Mouse (Mus musculus) cerebellum, adult 9-11 months (tissue): ENCODE measurements at regions not wholly inside any gene's neighbourhood (a gene's known extent, or its start where the extent isn't known, plus 50 kb on each side); places are given as distances from the start of the nearest gene placed in this dataset.

Source experiments
- DNase-seq: peaks from one replicate; pipeline ENCODE4 v3.0.0; 2022

DNA sequence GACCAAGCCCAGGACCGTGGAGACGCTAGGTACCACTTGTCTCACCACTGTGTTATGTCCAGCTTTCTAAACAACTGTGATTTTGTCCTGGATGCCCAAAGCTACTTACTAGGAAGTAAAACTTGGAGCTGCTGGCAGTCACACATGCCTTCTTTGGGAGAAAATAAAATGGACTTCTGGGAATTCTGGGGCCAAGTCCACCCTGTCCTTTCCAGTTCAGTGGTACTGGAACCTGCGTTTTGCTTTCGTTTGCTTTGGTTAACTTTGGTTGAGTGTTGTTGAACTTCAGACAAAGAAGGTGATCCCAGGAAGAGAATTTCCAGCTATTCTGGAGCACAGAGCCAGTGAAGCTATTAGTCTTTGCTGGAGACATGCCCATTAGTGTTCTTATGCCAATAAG, 139.8 kb downstream of the Gm9817 start:
- no peak for DNase-seq

DNA sequence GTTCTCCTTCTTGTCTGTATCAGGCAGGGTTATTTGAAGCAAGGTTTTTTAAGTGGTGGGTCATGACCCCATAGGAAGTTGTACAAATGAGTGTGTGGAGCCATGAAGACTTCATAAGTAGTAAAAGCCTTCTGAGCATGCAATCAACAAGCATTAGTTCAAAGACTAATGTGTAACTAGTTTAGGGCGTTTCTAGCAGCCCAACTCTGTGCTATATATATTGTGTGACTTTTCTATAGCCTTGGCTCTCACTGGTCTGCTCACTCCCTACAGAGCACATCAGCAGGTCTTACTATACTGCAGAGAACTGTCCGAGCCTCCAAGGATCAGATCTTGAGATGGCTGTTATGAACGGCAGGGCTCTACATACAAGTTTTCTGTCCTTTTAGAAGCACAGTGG, 141.2 kb downstream of the Gm9817 start:
- DNase-seq: no peak

DNA sequence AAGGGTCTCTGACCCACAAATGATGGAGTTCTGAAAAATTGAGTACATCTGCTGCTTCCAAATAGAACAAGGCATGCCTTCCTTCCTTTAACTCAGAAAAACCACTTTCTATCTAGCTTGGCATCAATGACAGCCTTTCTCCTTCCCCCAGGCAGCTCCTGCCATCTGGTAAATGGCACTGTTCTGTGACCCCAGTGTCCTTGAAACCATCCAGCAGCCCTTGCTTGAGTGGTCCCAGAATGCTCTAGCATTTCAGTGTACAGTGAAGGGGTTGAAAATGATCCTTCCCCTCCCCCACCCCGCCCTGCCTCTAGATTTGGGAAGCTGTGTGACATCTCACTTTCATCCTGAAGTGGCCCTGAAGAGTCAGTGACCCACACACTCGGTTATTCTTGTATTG, 152.3 kb downstream of the Gm9817 start:
- peak; percentile 22 for DNase-seq

GRCm38 (mm10) chr13:45235236-45235635, 154.3 kb upstream of the Mylip start:
- DNase-seq: no peak

GRCm38 (mm10) chr13:45238258-45238657, 151.3 kb upstream of the Mylip start:
- DNase-seq: no peak

GRCm38 (mm10) chr13:45239153-45239552, 150.4 kb upstream of the Mylip start:
- no peak for DNase-seq

- no peak for DNase-seq
These were observed 149.4 kb upstream of the Mylip start for GRCm38 (mm10) chr13:45240009-45240653.

DNA sequence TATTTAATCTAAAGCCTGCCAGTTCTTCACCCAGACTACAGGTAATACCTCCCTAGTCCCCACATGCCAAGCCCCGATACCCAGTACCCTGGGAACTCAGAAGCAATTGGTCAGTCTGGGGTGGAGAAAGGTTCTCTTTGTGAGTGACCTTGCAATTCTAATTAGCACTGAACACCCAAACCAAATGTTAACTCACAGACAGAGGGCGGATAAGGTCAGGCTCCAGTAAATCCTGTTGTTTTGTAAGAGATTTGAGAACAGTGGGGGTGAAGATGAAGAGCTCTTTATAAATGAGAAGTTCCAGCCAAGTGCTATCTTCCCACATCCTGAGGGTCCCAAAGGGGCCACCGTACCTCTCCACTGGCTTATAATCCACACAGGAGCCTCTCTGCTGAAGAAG, 147.3 kb upstream of the Mylip start:
- DNase-seq: no peak

GRCm38 (mm10) chr13:45242750-45243149, 146.8 kb upstream of the Mylip start:
- no peak for DNase-seq

DNA sequence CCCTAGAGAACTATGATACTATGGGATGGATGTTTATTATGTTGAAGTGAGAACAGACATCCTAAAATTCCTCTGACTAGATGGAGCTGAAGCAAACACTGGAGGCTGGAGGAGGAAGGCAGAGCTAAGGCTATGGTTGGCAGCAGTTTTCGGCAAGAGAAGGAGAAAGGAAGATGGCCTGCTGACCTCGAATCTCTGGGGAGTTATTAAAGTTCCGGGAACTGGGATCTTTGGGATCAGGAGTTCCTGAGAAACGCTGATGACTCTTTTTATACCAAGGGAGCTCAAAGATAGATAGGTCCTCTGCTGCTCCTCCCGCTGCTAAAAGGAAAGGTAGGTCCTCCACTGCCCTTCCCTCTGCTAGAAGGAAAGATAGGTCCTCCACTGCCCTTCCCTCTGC, 143.9 kb upstream of the Mylip start:
- DNase-seq: no peak

- DNase-seq: no peak
These were observed 143.2 kb upstream of the Mylip start for GRCm38 (mm10) chr13:45246341-45246740.

- DNase-seq: no peak
These were observed 139.5 kb upstream of the Mylip start for GRCm38 (mm10) chr13:45250028-45250427.

DNA sequence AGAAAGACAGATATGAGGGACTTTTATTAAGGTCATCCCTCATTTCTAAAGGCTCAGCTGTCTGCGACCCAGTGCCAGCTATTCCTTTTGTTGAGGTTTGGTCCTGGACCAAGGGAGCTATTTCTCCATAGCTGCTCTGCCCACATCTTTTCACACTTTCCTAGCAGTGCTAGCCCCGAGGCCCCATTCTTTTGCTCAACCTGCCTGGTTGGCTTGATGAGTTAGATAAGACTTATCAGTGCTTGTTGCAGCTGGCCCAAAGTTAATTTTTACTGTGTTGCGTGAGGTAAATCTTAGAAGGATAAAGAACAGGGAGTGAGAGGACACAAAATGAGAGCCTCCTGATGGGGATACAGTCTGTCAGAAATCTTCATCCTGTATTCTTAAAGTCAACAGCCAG, 138.5 kb upstream of the Mylip start:
- DNase-seq: no peak

- DNase-seq: no peak
These were observed 137.4 kb upstream of the Mylip start for GRCm38 (mm10) chr13:45252126-45252525.

DNA sequence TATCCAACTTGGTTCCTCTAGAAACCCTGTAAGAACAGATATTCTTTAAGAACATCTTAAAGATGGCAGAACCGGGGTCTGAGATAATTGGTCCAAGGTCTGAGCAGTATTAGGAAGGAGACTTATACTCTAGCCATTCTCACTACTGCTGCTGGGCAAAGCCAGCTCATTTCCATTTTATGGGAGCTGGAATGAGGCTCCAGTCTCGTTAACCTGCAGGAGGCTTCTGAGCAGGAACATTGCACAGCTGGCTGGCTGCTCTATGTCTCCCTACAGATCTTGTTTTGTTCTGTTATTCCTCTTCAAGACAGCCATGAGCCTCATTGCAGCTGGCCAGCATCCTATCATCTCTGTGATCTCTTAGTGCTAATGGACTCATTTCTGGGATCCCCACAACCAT, 136.3 kb upstream of the Mylip start:
- no peak for DNase-seq

DNA sequence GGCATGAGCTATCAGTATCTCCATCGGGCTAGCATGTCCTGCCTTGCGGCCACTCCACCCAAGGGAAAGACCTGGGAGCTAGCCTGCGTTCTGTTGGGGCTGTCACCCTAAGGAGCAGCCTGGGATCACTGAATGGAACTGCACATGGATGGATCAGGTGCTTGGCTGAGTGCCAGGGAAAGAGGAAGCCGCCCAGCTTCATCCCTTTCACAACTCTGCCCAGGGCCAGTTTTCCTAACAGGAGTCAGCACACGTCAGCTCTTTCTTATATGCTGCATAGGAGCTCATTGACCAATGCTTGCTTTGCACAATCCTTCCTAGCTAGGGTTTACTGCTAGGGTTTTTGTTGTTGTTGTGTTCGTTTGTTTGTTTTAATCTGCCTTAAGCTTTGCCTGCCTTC, 134.3 kb upstream of the Mylip start:
- DNase-seq: no peak

DNA sequence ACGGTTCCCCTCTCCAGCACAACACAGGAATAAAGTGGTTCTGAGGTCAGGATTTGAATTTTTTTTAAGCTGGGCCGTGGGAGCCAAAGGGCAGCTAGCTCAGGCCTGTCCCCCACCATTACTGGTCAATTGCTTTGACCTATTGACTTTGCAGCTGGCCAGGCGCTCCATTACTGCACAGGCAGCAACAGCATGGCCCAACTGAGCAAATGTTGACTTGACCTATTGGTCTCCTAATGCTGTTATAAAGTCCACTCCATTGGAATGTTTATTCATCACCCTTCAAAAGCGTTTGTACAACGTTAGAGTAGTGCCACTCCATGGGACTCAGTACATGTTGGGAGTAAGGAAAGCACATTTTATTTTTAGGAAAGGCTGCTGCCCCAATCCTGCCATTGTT, 127.5 kb upstream of the Mylip start:
- no peak for DNase-seq

DNA sequence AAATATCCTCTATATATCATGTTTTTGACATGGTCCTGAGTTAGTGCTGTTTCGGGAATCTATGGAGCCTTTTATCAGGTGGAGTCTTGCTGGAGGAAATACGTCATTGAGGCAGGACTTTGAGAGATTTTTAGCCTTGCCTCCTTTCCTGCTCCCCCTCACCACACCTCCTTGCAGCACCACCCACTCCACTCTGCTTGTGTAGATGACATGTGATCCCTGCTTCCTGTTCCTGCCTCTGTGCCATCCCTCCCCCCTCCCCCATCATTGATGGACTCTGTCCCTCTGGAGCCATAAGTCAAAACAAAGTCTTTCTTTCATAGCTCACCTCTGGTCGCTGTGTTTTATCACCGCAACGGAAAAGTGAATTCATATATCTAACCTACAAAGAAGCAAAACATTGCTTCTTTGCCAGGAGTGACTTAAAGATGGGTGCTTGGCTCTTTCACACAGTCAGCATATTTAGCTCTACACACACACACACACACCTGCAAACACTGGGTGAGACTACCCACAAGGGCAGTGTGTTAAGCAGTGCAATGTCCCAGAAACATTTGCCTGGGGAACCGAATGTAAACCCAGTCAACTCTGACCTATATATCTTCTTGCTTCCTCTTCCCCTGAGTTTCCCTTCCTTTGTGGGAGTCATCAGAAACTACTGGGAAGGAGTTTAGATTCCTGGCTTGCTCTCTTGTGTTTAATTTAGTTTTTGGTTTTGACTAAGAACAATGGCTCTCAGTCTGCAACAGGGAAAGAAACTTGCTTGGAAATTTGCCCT, 123.1 kb upstream of the Mylip start:
- DNase-seq: no peak

- DNase-seq: no peak
These were observed 122.1 kb upstream of the Mylip start for GRCm38 (mm10) chr13:45267446-45267845.

- DNase-seq: no peak
These were observed 121.6 kb upstream of the Mylip start for GRCm38 (mm10) chr13:45267906-45268305.

DNA sequence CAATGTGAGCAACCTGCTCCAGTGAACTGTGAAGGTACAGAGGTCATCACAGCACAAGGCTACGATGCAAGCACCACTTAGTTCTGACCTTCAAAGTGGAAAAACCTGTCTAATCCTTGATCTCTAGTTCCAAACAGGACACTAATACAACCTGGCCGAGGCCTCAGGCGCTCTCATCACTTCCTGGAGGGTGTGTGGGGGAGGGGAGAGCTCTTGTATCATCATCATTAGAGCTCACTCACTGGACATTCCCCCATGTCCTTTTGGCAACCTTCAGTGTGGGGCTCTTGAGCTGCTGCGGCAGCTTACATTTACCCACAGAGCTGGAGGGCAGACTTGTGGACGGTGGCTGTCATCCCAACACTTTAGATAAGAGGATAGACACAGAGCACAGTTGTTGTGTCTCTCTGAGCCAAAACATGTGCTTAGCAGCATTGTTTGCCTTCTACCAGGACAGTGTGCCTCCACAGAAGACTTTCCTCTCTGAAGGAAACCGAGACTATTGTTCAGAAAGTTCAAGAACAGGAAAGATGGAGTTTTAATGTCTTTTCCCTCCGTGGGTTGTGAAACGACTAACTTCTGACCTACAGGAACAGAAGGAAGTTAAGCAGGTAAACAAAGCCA, 115.2 kb upstream of the Mylip start:
- no peak for DNase-seq

DNA sequence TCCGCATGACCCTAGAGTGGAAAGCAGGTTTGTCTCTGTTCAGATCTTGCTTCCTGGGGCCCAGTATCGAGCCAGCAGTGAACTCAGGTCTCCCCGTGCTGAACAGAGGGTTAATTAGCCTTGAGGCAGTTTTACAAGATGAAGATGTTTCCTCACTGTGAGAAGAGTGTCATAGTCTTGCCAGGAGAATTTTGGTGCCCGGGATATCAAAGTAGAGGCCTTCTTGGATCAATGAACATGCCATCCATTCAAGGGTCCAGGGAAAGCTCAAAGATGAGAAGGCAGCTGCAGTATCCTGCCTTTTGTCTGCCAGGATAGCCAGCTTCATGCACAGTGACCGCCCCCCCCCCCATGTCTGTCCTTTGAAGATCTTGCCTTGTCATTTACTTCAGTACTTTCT, 114.2 kb upstream of the Mylip start:
- no peak for DNase-seq

- no peak for DNase-seq
These were observed 111.6 kb upstream of the Mylip start for GRCm38 (mm10) chr13:45277842-45278416.

DNA sequence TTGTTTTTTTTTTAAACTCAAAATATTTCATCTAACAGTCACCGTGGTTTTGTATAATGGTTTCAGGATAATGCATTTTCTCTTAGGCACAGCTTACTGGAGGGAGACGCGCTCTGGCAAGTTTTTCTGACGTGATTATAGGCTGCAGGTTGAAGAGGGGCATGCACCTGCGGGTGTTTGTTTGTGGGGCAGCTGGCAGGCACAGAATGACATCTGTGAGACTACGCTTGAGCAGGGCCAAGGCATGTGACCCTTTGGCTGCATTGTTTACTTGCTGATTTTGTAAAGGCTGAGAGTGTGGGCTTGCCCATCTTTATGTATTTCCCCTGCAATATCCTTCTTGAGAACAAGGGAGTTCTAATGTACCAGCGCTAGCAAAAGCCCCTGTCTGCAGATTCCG, 108.4 kb upstream of the Mylip start:
- no peak for DNase-seq
